Mouse (Mus musculus) testis, postnatal 14 days (tissue): ENCODE measurements at regions not wholly inside any gene's neighbourhood (a gene's known extent, or its start where the extent isn't known, plus 50 kb on each side); places are given as distances from the start of the nearest gene placed in this dataset.

Experiments
- DNase-seq: peaks from one replicate; pipeline ENCODE4 v3.0.0; 2021; ENCODE audit warnings: low spot score

- DNase-seq, result no peak
These were observed 197.3 kb upstream of the Irx3 start for GRCm38 (mm10) chr8:91999189-91999588.

GRCm38 (mm10) chr8:91997892-91998189, 196.0 kb upstream of the Irx3 start:
- DNase-seq, result no peak

- no peak for DNase-seq
These were observed 195.4 kb upstream of the Irx3 start for GRCm38 (mm10) chr8:91997023-91997891.

- DNase-seq, result no peak
These were observed 194.6 kb upstream of the Irx3 start for GRCm38 (mm10) chr8:91996305-91997022.

- no peak for DNase-seq
These were observed 193.7 kb upstream of the Irx3 start for GRCm38 (mm10) chr8:91995407-91996144.

GRCm38 (mm10) chr8:91991542-91992452, 189.9 kb upstream of the Irx3 start:
- no peak for DNase-seq

GRCm38 (mm10) chr8:91990952-91991351, 189.1 kb upstream of the Irx3 start:
- no peak for DNase-seq

- no peak for DNase-seq
These were observed 188.2 kb upstream of the Irx3 start for GRCm38 (mm10) chr8:91990048-91990447.

- DNase-seq, result no peak
These were observed 187.2 kb upstream of the Irx3 start for GRCm38 (mm10) chr8:91988866-91989633.

GRCm38 (mm10) chr8:91987854-91988253, 186.0 kb upstream of the Irx3 start:
- no peak for DNase-seq

- no peak for DNase-seq
These were observed 181.3 kb upstream of the Irx3 start for GRCm38 (mm10) chr8:91983171-91983570.

GRCm38 (mm10) chr8:91976900-91977585, 175.2 kb upstream of the Irx3 start:
- DNase-seq, result no peak

GRCm38 (mm10) chr8:91975460-91975859, 173.6 kb upstream of the Irx3 start:
- DNase-seq, result no peak

- no peak for DNase-seq
These were observed 172.8 kb upstream of the Irx3 start for GRCm38 (mm10) chr8:91974636-91975035.

- DNase-seq, result no peak
These were observed 172.1 kb upstream of the Irx3 start for GRCm38 (mm10) chr8:91973951-91974439.

GRCm38 (mm10) chr8:91967407-91967806, 165.5 kb upstream of the Irx3 start:
- DNase-seq, result no peak

GRCm38 (mm10) chr8:91966891-91967370, 165.1 kb upstream of the Irx3 start:
- DNase-seq, result peak; percentile 26

GRCm38 (mm10) chr8:91961696-91962095, 159.8 kb upstream of the Irx3 start:
- no peak for DNase-seq

GRCm38 (mm10) chr8:91955170-91955569, 153.3 kb upstream of the Irx3 start:
- no peak for DNase-seq

GRCm38 (mm10) chr8:91952981-91953380, 151.1 kb upstream of the Irx3 start:
- DNase-seq, result no peak
